Mouse (Mus musculus) kidney, adult 2 months (tissue): ENCODE results near the gene Brd4.

ENCODE experiments used
- CTCF ChIP-seq: fragments of 200-500 bp; conservative IDR thresholded peaks from 2 replicates; pipeline ENCODE4 v1.5.1; 2011; ENCODE audit warnings: low read depth, mild to moderate bottlenecking, control low read depth, low read length, moderate library complexity, mixed read lengths; ENCODE audit not compliant: insufficient read depth, insufficient read length
- POLR2A ChIP-seq: fragments of 200-500 bp; IDR thresholded peaks from one replicate; pipeline ENCODE4 v1.6.1; 2011; ENCODE audit warnings: low read depth, low read length, control low read depth

DNA sequence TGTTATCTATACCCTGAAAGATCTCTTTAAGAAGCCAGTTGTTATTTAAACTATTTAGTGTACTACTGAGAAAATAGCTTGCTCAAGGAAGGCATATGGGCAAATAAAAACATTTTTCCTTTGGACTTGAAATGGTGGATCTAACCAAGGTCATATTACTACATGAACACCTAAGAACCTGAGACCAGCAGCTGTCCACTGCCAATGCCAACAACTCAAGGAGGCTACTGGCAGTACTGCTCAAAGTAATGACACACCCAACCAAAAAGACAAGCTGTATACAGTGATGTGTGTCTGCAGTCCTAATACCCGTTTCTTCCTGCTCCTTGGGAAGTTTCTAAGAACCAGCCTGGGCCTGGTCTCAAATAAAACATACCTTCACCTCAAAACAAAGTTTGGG lies 34.5 kb downstream of the Brd4 start:
- no peak for TF ChIP-seq POLR2A
- no peak for TF ChIP-seq CTCF
